Mouse (Mus musculus) MEL-GATA-1-ER (cell line): ENCODE measurements around the gene Zfpm1.

Source experiments
- DNase-seq: peaks from one replicate; pipeline ENCODE4 v3.0.0-alpha.2; 2012; ENCODE audit warnings: low read depth; ENCODE audit errors: extremely low read depth

The Zfpm1 gene

GRCm38 (mm10) chr8:122345181-122346095 lies 63.5 kb downstream of the Zfpm1 start:
- no peak for DNase-seq

GRCm38 (mm10) chr8:122347811-122348552 lies 66.0 kb downstream of the Zfpm1 start:
- no peak for DNase-seq

GRCm38 (mm10) chr8:122349357-122350297 lies 67.7 kb downstream of the Zfpm1 start:
- DNase-seq: no peak

GRCm38 (mm10) chr8:122350309-122351089 lies 68.6 kb downstream of the Zfpm1 start:
- DNase-seq: no peak

GRCm38 (mm10) chr8:122354157-122354556 lies 72.2 kb downstream of the Zfpm1 start:
- DNase-seq: no peak

GRCm38 (mm10) chr8:122355642-122356606 lies 74.0 kb downstream of the Zfpm1 start:
- DNase-seq: no peak

- no peak for DNase-seq
Observed at GRCm38 (mm10) chr8:122357202-122357601, 75.3 kb downstream of the Zfpm1 start.

- no peak for DNase-seq
Observed at GRCm38 (mm10) chr8:122357641-122358040, 75.7 kb downstream of the Zfpm1 start.

GRCm38 (mm10) chr8:122359111-122359775 lies 77.3 kb downstream of the Zfpm1 start:
- no peak for DNase-seq

- no peak for DNase-seq
Observed at GRCm38 (mm10) chr8:122360696-122361416, 78.9 kb downstream of the Zfpm1 start, which contains the start of gene Trhr2. TSS of gene Trhr2 (minus strand) at chr8:122360746.

GRCm38 (mm10) chr8:122362271-122362670 lies 80.3 kb downstream of the Zfpm1 start:
- DNase-seq: no peak

- no peak for DNase-seq
Observed at GRCm38 (mm10) chr8:122362967-122363366, 81.0 kb downstream of the Zfpm1 start.

- DNase-seq: no peak
Observed at GRCm38 (mm10) chr8:122368494-122368893, 86.6 kb downstream of the Zfpm1 start.

GRCm38 (mm10) chr8:122369665-122370064 lies 87.7 kb downstream of the Zfpm1 start:
- DNase-seq: peak; percentile 35

GRCm38 (mm10) chr8:122371706-122372105 lies 89.8 kb downstream of the Zfpm1 start:
- no peak for DNase-seq

GRCm38 (mm10) chr8:122375320-122375719 lies 93.4 kb downstream of the Zfpm1 start:
- DNase-seq: no peak

- no peak for DNase-seq
Observed at GRCm38 (mm10) chr8:122375751-122376364, 93.9 kb downstream of the Zfpm1 start.
